Mouse (Mus musculus): ENCODE measurements around the gene Dlg2.

GRCm38 (mm10) chr7:92005681-92006425 is 1529.4 kb downstream of the Dlg2 start:
- TF ChIP-seq CTCF (IDR thresholded peaks at IDR 0.05; ENCODE audit: borderline replicate concordance, control insufficient read depth, extremely low read depth, insufficient read depth, low read length, poor library complexity) (no peak), POLR2A (IDR thresholded peaks at IDR 0.05; ENCODE audit: control insufficient read depth, extremely low read depth, insufficient read depth, low read length, poor library complexity) (no peak)
